Mouse (Mus musculus) MN1 (cell line): ENCODE data around the gene Tent5b.
A peak's percentile ranks its signal among the peaks of the same experiment; 100 is the strongest.

ENCODE experiments used
- DNase-seq: peaks from one replicate; pipeline ENCODE4 v3.0.0-alpha.2; 2016; ENCODE audit warnings: low spot score

Tent5b gene

GRCm38 (mm10) chr4:133479458-133480184 lies at the start of gene Tent5b:
TSS of gene Tent5b (plus strand) at chr4:133480132.
- peak; percentile 99 for DNase-seq

GRCm38 (mm10) chr4:133431508-133431907 lies 48.4 kb upstream of the Tent5b start:
- peak; percentile 33 for DNase-seq

DNA sequence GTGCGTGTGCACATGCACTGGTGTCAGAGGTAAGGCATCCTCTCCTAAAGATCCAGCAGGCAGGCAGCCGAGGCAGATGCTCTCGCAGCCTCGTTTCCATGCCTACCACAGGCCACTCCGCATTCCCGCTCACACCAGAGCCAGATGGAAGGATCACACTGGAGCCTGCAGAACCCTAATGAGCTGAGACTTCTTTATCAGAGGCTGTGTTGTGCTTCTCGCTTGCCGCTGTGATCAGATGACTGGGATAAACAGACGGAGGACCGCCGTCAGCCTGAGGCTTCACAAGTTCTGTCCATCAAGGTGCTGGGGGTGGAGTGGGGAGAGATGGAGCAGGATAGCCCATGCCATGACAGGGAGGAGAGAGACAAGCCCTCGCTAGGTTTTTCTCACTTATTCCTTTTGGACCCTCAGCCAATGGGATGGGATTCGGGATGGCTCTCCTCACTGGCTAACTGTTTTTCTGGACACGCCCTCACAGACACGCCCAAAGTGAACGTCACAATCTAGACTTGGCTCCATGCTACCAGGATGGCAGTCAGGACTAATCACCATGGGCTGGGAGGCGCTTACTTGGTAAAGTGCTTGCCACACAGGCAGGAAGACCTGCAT lies 47.3 kb upstream of the Tent5b start:
- peak; percentile 88 for DNase-seq

DNA sequence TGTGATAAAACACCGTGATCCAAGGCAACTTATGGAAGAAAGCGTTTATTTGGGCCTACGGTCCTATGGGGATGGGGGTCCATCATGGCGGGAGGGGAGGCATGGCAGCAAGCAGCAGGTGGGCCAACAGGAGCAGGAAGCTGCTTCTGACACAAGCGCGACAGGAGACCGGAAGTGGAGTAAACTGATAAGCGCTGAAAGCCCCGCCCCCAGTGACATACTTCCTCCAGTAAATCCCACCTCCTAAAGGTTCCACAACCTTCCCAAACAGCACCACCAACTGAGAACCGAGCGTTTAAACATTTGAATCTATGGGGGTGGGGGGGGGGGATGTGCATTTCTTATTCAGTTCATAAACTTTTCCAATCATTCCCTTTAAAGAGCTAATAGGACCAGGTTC lies 44.0 kb upstream of the Tent5b start:
- DNase-seq: no peak

- DNase-seq: peak; percentile 96
Observed at GRCm38 (mm10) chr4:133439460-133440376, 40.2 kb upstream of the Tent5b start.

- peak; percentile 84 for DNase-seq
Observed at GRCm38 (mm10) chr4:133440377-133440795, 39.5 kb upstream of the Tent5b start.

DNA sequence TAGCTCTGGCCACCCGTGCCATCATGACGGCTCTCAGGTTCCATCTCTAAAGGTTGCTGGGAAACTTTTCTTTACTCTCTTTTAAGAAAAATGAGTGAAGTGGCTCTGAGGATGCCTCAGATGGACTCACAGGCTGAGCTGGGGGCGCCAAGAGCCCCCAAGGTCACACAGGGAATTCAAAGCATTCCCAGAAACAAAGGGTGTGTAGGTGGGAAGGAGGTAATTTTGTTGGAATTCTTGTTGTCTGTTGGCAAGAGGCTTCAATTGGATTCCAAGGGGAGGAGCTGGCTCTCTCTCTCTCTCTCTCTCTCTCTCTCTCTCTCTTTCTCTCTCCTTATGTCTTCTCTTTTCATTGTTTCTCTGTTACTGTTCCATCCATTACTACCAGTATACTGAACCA lies 37.7 kb upstream of the Tent5b start:
- DNase-seq: no peak

DNA sequence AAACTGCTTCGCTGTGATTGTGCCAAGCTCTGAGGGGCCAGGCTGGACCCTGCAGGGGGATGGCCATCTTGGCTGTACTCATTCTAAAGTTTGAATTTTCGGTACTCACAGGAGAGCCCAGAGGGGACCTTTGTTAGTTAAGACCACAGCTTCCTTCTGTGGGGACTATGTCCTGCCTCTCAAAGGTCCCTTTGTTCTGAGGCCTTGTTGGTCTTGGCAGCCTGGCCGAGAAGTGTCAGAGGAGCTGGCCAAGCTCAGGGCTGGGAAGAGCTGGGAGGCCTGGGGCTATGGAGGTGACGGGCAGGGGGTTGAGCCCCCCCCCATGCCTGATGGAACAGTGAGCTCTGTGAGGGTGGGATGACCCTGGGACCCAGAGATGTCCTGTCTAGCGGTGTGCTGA lies 36.8 kb upstream of the Tent5b start:
- no peak for DNase-seq

DNA sequence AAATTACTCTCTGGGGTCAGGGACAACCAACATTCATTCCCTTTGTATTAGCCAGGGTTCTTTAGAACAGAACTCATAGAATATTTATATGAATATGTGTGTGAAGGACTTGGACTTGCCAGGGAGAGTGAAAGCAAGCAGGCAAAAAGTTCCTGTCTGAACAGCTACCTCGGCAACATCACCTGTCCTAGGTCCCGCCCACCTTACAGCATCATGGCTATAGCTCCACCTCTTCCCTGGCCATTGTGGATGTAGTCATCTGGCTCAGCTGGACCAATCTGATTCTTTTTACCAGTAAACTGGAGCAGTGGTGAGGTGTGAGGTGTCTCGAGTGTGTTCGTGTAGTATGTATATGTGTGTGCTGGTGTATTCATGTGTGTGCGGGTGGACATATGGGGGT lies 34.2 kb upstream of the Tent5b start:
- no peak for DNase-seq

- peak; percentile 69 for DNase-seq
Observed at GRCm38 (mm10) chr4:133447366-133447765, 32.6 kb upstream of the Tent5b start.

DNA sequence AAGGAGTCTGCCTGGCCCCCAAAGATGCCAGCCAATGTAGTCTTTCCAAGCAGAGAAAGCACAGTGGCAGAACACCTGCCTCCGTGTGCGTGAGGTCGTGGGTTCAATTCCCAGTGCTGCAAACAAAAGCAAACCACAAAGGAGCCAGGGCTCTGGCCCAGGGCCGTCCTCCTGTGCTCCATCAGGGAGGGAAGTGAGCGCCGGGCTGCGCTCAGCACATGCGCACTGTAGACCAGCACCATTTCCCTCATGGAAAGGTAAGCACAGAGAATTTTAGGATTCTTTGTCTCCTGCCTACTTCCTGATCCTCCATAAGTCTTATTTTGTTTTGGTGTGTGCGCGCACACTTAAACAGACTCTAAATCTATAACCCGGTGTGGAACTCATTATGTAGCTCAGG lies 32.0 kb upstream of the Tent5b start:
- DNase-seq: no peak

GRCm38 (mm10) chr4:133448708-133449388 lies 31.1 kb upstream of the Tent5b start:
- DNase-seq: no peak

DNA sequence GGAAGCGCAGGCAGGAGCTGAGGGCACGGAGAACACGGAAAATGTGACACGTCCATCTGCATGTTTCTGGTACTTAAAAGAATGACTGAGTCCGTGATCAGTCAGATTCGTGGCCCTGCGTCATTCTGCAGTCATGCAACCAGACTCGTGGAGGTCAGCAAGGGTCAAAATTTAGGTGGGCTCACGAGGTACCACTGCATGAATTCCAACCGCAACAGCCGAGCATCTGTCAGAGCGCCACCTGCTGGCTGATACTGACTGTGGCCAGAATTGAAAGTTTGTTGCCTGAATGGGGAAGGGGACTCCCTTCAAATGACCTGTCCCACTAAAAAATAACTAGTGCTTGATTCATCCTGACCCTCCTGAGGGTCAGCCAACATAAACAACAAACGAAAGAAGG lies 30.2 kb upstream of the Tent5b start:
- DNase-seq: peak; percentile 51

DNA sequence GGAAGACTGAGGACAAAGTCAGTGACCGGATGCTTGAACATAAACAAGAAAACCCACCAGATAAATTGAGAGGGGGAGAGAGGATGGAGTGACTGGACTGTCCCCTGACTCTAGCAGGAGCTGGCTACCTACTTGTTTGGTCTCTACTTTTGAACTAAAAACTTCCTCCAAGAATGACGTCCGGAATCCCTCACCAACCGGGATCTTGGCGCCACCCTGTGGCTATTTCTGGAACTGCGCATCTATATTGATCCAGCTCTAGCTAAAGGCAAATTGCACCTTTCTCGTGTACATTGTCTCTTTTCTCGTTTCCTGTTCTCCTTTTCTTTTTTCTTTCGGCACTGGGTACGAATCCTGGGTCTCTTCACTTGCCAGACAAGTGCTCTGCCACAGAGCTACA lies 28.4 kb upstream of the Tent5b start:
- peak; percentile 80 for DNase-seq

DNA sequence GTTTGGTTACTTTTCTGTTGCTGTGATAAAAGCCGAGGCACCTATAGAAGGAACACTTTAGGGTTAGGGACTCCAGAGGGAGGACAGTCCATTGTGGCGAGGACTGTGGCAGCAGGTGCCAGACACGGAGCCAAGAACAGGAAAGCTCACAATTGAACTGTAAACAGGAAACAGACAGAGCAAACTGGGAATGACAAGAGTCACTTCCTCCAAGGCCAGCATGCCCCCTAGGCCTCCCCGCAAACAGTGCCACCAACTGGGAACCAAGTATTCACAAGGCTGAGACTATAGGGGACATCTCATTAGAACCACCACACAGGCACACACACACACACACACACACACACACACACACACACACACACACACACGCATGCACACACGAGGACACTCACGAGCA lies 27.5 kb upstream of the Tent5b start:
- DNase-seq: no peak

- DNase-seq: no peak
Observed at GRCm38 (mm10) chr4:133458044-133458443, 21.9 kb upstream of the Tent5b start.

GRCm38 (mm10) chr4:133460006-133460405 lies 19.9 kb upstream of the Tent5b start:
- no peak for DNase-seq

DNA sequence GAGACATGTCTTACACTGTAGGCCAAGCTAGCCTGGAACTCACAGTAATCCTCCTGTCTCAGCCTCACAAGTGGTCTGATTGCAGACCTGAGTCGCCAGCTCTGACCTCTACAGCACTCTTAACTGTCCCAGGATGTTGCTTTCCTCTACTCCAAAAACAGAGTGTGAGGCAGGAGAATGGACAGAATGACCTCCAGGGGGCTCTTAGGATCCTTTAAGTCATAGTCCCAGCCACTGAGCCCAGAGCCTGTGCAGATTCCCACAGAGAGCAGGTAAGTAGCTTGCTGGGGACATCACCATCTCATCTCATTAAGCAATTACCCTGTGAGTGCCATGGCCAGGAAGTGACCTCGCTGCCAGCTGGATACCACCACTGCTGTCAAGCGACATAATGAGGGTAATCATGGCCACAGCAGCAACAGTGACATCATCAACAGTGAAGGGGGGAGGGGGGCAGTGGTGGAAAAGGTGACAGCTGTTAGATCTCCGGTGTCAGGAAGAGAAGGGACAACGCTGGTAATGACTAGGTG lies 19.1 kb upstream of the Tent5b start:
- peak; percentile 59 for DNase-seq

- DNase-seq: no peak
Observed at GRCm38 (mm10) chr4:133461362-133461761, 18.6 kb upstream of the Tent5b start.

DNA sequence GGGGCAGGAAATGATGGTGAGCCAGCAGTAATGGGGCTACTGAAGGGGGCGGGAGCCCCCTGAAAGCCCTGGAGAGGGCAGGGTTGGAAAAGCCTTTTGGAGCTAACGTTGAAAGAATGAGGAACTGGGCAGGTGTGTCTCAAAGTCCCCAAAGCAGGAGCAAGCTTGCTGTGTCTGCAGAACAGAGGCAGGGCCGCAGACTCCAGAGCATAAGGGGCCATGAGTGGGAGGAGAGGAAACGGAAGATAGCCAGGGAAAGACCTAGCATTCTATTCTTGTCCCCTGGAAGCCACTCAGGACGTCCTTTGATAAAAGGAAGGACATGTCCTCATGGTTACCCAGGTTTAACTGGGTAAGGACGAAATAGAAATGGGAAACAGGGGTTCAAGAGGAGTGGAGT lies 16.7 kb upstream of the Tent5b start:
- DNase-seq: no peak

DNA sequence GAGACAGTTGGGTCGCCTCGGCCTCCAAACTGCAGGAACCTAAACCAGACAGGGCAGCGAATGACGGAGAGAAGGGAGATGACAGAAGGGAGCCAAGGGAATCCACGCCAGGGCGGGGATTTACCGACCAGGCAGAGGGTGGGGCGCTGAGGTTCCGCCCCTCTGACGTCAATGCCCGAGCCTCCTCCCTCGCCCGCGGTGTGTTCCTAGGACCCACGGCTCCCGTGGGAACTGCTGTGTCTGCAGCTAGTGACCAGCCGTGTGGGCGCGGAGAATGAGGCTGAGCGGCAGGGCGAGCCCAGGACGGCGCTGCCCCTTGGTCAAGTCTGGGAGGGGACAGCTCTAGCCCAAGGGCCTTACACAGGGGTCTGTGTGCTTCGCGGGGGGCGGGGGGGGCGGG lies 11.9 kb upstream of the Tent5b start:
- peak; percentile 96 for DNase-seq

GRCm38 (mm10) chr4:133469122-133469521 lies 10.8 kb upstream of the Tent5b start:
- DNase-seq: no peak
